Mouse (Mus musculus) ES-E14 (cell line): ENCODE measurements around the gene Rad54l2. TPM values are rescaled to one million over a fixed set of nuclear protein-coding genes. Genes with fewer than 3 reads are reported as not detected.

Experiments used
- DNase-seq: peaks from one replicate; pipeline ENCODE4 v3.0.0-alpha.2; 2013; ENCODE audit warnings: low read depth, low spot score
- H3K27ac ChIP-seq: 2 replicates; pipeline ENCODE4 v1.5.1; 2012; ENCODE audit warnings: low read depth, mild to moderate bottlenecking, low read length, moderate library complexity, mixed read lengths; ENCODE audit not compliant: poor library complexity, insufficient read depth, severe bottlenecking
- H3K36me3 ChIP-seq: 2 replicates; pipeline ENCODE4 v1.6.1; 2012; ENCODE audit warnings: mild to moderate bottlenecking, low read length, moderate library complexity, mixed read lengths; ENCODE audit not compliant: control insufficient read depth, poor library complexity, insufficient read depth, severe bottlenecking
- H3K4me1 ChIP-seq, 2 experiments: fragments of 150-350 bp in 1 of 2; sonication (generic) in 1 of 2; 2 replicates each; pipeline ENCODE4 v1.6.1; 2012; ENCODE audit warnings: low read length in 2 of 2, mild to moderate bottlenecking in 1 of 2, mixed read lengths in 1 of 2; ENCODE audit not compliant: control insufficient read depth in 2 of 2, insufficient read depth in 2 of 2, poor library complexity in 1 of 2
- H3K4me3 ChIP-seq, 2 experiments: fragments of 150-350 bp in 1 of 2; sonication (generic) in 1 of 2; 2 replicates each; pipeline ENCODE4 v1.5.1; 2012; ENCODE audit warnings: low read length in 2 of 2, low read depth in 1 of 2, mild to moderate bottlenecking in 1 of 2, mixed read lengths in 1 of 2; ENCODE audit not compliant: insufficient read depth in 1 of 2, poor library complexity in 1 of 2, severe bottlenecking in 1 of 2
- H3K9ac ChIP-seq: 2 replicates; pipeline ENCODE4 v1.6.1; 2012; ENCODE audit warnings: low read depth, mild to moderate bottlenecking, low read length, mixed read lengths; ENCODE audit not compliant: poor library complexity, insufficient read depth, severe bottlenecking
- H3K9me3 ChIP-seq: fragments of 150-350 bp; sonication (generic); 2 replicates; pipeline ENCODE4 v1.6.1; 2012; ENCODE audit warnings: low read depth, mild to moderate bottlenecking, low read length; ENCODE audit not compliant: control insufficient read depth, insufficient read depth
- CHD2 ChIP-seq: IDR thresholded peaks from 2 replicates; pipeline ENCODE4 v1.6.1; 2014; ENCODE audit warnings: mild to moderate bottlenecking, low read depth, low read length, inconsistent platforms
- HCFC1 ChIP-seq: IDR thresholded peaks from 2 replicates; pipeline ENCODE4 v1.6.1; 2012; ENCODE audit warnings: low read length, inconsistent platforms, borderline replicate concordance; ENCODE audit not compliant: insufficient read depth
- MAFK ChIP-seq: IDR thresholded peaks from 2 replicates; pipeline ENCODE4 v1.6.1; 2014; ENCODE audit warnings: mild to moderate bottlenecking, low read depth, low read length, inconsistent platforms; ENCODE audit not compliant: insufficient read depth
- ZC3H11A ChIP-seq: IDR thresholded peaks from 2 replicates; pipeline ENCODE4 v1.6.1; 2012; ENCODE audit warnings: low read depth, mild to moderate bottlenecking, inconsistent platforms, low read length, borderline replicate concordance
- ZNF384 ChIP-seq: IDR thresholded peaks from 2 replicates; pipeline ENCODE4 v1.6.1; 2012; ENCODE audit warnings: low read depth, low read length, inconsistent platforms
- in situ Hi-C, 2 experiments: fragments of 600-800 bp; cut with MboI; formaldehyde crosslinking; loops; one replicate each; pipeline ENCODE4 v1.15.1; 2025; ENCODE audit warnings: low sequenced_read_pairs in 2 of 2, inconsistent platforms in 1 of 2; ENCODE audit not compliant: unreplicated experiment in 2 of 2
- total RNA-seq: library from RNA; depleted of rRNA; stranded (reverse); fragments of 300-350 nt; gene quantifications from 2 replicates; pipeline ENCODE4 v1.2.3, GENCODE M21; 2012; rRNA removed

The Rad54l2 gene
- total RNA-seq, 1 experiment, result 21.4 TPM

DNA sequence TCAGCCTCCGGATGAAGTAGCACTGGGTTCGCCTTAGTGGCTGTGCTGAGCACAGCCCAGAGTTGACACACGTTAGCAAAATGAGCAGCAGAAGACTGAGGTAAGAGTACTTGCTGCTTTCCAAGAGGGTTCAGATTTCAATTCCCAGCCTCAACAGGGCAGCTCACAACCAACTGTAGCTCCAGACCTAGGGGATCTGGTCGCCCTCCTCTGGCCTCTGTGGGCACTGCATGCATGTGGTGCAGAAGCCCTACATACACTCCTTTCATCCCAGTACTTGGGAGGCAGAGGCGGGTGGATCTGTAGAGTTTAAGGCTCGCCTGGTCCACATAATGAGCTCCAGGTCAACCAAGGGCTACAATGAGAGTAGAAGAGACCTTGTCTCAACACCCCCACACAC, 145.2 kb downstream of the Rad54l2 start:
- no peak overlapping the region for H3K27ac ChIP-seq
- DNase-seq, result peak; percentile 77
- TF ChIP-seq MAFK (no peak), HCFC1 (no peak), ZC3H11A (0 out of 2 replicates have a peak, but pooled peaks have one; percentile 3), CHD2 (no peak)
- H3K9me3 ChIP-seq, result no peaks in the 10 kb centered on the region
- no peak overlapping the region for H3K9ac ChIP-seq
- H3K4me3 ChIP-seq, result no peak overlapping the region
- H3K4me1 ChIP-seq, result peaks cover 0 to 28% of the 10 kb centered on the region in 2 experiments; a peak in 2 of 4 replicates
- in situ Hi-C loops, result no loop called here
- no peaks in the 10 kb centered on the region for H3K36me3 ChIP-seq

GRCm38 (mm10) chr9:106643128-106643527, 145.9 kb downstream of the Rad54l2 start:
- H3K4me3 ChIP-seq, result no peak overlapping the region
- in situ Hi-C loops, result no loop called here
- peak; percentile 92 for DNase-seq

GRCm38 (mm10) chr9:106641346-106641745, 147.6 kb downstream of the Rad54l2 start:
- no peak for DNase-seq
- in situ Hi-C loops, result no loop called here
- no peaks in the 10 kb centered on the region for H3K36me3 ChIP-seq
- no peaks in the 10 kb centered on the region for H3K9me3 ChIP-seq
- no peak overlapping the region for H3K9ac ChIP-seq
- TF ChIP-seq ZC3H11A, result no peak
- TF ChIP-seq ZNF384, result no peak
- no peak for TF ChIP-seq HCFC1
- TF ChIP-seq CHD2, result no peak
- no peak for TF ChIP-seq MAFK
- no peak overlapping the region for H3K4me3 ChIP-seq
- H3K4me1 ChIP-seq, result peaks cover 0 to 18% of the 10 kb centered on the region in 2 experiments; a peak in 2 of 4 replicates
- no peak overlapping the region for H3K27ac ChIP-seq

More at GRCm38 (mm10) chr9:106643128-106643527, 145.9 kb downstream of the Rad54l2 start:
- Histone ChIP-seq H3K4me1 (peaks cover 0 to 28% of the 10 kb centered on the region in 2 experiments; a peak in 2 of 4 replicates), H3K36me3 (no peaks in the 10 kb centered on the region), H3K27ac (no peak overlapping the region), H3K9ac (no peak overlapping the region), H3K9me3 (no peaks in the 10 kb centered on the region)
- no peak for TF ChIP-seq ZC3H11A
- TF ChIP-seq HCFC1, result peak; percentile 69
- TF ChIP-seq CHD2, result no peak
- no peak for TF ChIP-seq MAFK
- TF ChIP-seq ZNF384, result peak; percentile 33; the same call in 1 of the 2 replicates

GRCm38 (mm10) chr9:106638154-106638553, 150.8 kb downstream of the Rad54l2 start:
- H3K27ac ChIP-seq, result no peak overlapping the region
- in situ Hi-C loops, result no loop called here
- TF ChIP-seq MAFK (no peak), ZC3H11A (no peak), CHD2 (no peak), HCFC1 (no peak), ZNF384 (no peak)

More at GRCm38 (mm10) chr9:106638154-106638553, 150.8 kb downstream of the Rad54l2 start:
- H3K9me3 ChIP-seq, result no peaks in the 10 kb centered on the region
- no peaks in the 10 kb centered on the region for H3K36me3 ChIP-seq
- no peak for DNase-seq
- H3K4me3 ChIP-seq, result no peak overlapping the region
- H3K9ac ChIP-seq, result no peak overlapping the region
- H3K4me1 ChIP-seq, result no peaks in the 10 kb centered on the region

Other genes starting within 250 kb of the Rad54l2 start
- gene Iqcf3, start 227.6 kb downstream of the Rad54l2 start, total RNA-seq, result not detected in 2 replicates
- not detected in 2 replicates for gene Iqcf4, start 218.2 kb downstream of the Rad54l2 start, total RNA-seq
- gene Iqcf6, start 162.6 kb downstream of the Rad54l2 start, total RNA-seq, result 0.53 TPM in 1 of 2 replicates, not detected in the other
- gene Grm2, start 133.1 kb downstream of the Rad54l2 start, total RNA-seq, result 0.95 and 1.7 TPM in 2 replicates
- 65.9 and 70.5 TPM in 2 replicates for gene Tex264, start 103.3 kb downstream of the Rad54l2 start, total RNA-seq
- 50.7 and 52.9 TPM in 2 replicates for gene Dcaf1, start 32.7 kb upstream of the Rad54l2 start, total RNA-seq
- gene Rbm15b, start 98.2 kb upstream of the Rad54l2 start, total RNA-seq, result 38.6 and 42.3 TPM in 2 replicates
- 510 and 517 TPM in 2 replicates for gene Manf, start 102.8 kb upstream of the Rad54l2 start, total RNA-seq